Mouse (Mus musculus) forebrain, embryonic 12.5 days (tissue): ENCODE data around the gene Trio. TPM values are rescaled to one million over a fixed set of nuclear protein-coding genes. Genes with fewer than 3 reads are reported as not detected.
A peak's percentile ranks its signal among the peaks of the same experiment; 100 is the strongest.

Source experiments
- ATAC-seq: fragments of 200-750 bp; cut with Nextera tagmentation; 2 replicates; pipeline ENCODE4 v1.8.0; 2017; ENCODE audit warnings: moderate TSS enrichment; ENCODE audit not compliant: low FRiP score
- H3K27ac ChIP-seq: fragments of 300-500 bp; sonication (generic); 2 replicates; pipeline ENCODE4 v1.5.1; 2016; ENCODE audit warnings: mild to moderate bottlenecking
- H3K27me3 ChIP-seq: fragments of 300-500 bp; sonication (generic); 2 replicates; pipeline ENCODE4 v1.6.1; 2016; ENCODE audit warnings: mild to moderate bottlenecking
- H3K36me3 ChIP-seq: fragments of 300-500 bp; sonication (generic); replicated peaks from 2 replicates; pipeline ENCODE4 v1.6.1; 2016; ENCODE audit warnings: mild to moderate bottlenecking
- H3K4me1 ChIP-seq: fragments of 300-500 bp; sonication (generic); 2 replicates; pipeline ENCODE4 v1.6.1; 2016
- H3K4me2 ChIP-seq: fragments of 300-500 bp; sonication (generic); 2 replicates; pipeline ENCODE4 v1.6.1; 2016; ENCODE audit warnings: mild to moderate bottlenecking, moderate library complexity
- H3K4me3 ChIP-seq: fragments of 300-500 bp; sonication (generic); replicated peaks from 2 replicates; pipeline ENCODE4 v1.5.1; 2016; ENCODE audit warnings: mild to moderate bottlenecking
- H3K9ac ChIP-seq: fragments of 300-500 bp; sonication (generic); 2 replicates; pipeline ENCODE4 v1.6.1; 2016; ENCODE audit warnings: mild to moderate bottlenecking
- H3K9me3 ChIP-seq: fragments of 300-500 bp; sonication (generic); 2 replicates; pipeline ENCODE4 v1.6.1; 2016
- WGBS: fragments of 180-500 bp; shearing (Covaris S2); methylation state at CpG from one replicate; pipeline ENCODE4 v1.1.7; 2016; 5-methylcytosine and 5-hydroxymethylcytosine counted together
- polyA plus RNA-seq: library from polyadenylated mRNA; unstranded; fragments of >200 nt; fragmentation: Nextera tagmentation; extraction: Ambion mirVana; gene quantifications from 2 replicates; pipeline ENCODE4 v1.2.1, GENCODE M21; 2016

Gene Trio
- polyA plus RNA-seq, 1 experiment from 2014 or later = 46.1 TPM

DNA sequence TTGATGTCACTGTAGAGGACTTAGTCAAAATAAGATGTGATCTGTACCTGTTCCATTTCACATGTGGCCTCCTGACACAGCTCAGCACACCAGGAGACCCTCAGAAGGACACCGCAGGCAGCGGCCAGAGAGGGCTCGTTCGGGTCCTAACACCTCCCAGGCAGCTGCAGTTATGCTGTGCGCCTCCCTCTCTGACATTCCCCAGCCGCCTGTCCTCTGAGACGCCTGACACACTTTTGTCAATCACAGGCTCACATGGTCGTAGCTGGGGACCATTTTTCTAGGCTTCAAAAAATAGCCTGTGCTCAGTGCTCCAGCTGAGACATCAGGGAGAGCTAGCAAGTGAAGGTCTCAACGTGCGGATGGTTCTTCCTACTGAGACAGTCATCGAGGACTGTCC lies 70.0 kb downstream of the Trio start:
- no peak overlapping the region for H3K9ac ChIP-seq
- no peak overlapping the region for H3K4me3 ChIP-seq
- 53% methylated on average over 11 of the region's 11 CpGs for WGBS
- H3K27me3 ChIP-seq = no peaks in the 10 kb centered on the region
- no peak for ATAC-seq
- H3K4me2 ChIP-seq = no peak overlapping the region
- H3K4me1 ChIP-seq = peaks cover 53% of the 10 kb centered on the region
- H3K9me3 ChIP-seq = no peaks in the 10 kb centered on the region
- H3K27ac ChIP-seq = no peak overlapping the region
- H3K36me3 ChIP-seq = no peaks in the 10 kb centered on the region

DNA sequence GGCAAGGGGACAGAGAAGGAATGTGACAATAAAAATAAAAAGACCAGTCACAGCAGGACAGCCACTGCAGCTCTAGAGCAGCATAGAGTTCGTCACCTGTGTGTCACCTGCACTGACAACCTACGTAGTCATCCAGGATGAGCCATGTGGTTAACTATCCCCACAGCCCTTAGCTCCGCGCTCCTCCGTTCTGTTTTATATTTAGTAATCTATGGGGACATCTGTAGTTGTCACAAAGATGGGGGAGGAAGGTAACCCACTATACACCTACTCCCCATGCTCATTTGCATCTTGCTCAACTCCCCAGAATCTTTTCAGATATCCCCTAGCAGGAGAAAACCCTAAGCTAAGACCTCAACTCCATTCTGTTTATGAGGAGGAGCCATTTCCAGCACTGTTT lies 71.3 kb downstream of the Trio start:
- peaks cover 42% of the 10 kb centered on the region for H3K4me1 ChIP-seq
- no peak overlapping the region for H3K4me2 ChIP-seq
- no peak for ATAC-seq
- H3K36me3 ChIP-seq = no peaks in the 10 kb centered on the region
- H3K4me3 ChIP-seq = no peak overlapping the region
- H3K27ac ChIP-seq = no peak overlapping the region
- no peaks in the 10 kb centered on the region for H3K9me3 ChIP-seq
- no peak overlapping the region for H3K9ac ChIP-seq
- H3K27me3 ChIP-seq = no peaks in the 10 kb centered on the region
- 90% methylated on average over 5 of the region's 5 CpGs for WGBS

DNA sequence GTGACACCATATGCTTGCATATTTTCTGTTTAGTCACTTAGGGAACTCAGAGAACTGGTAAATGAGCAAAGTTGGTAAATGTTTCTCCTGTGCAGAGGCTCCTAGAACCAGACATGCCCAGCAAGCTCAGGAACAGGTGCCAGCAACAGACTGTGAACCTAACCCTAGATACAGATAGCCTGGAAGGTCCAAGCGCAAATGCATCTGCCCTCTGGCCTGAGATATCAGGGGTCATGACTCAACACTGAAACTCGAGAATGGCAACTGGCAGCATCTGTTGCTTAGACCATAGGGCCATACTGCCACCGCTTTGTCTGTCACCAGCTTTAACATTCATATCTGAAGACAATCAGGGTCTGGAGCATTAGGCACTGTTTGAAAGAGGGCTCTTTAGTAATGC lies 72.1 kb downstream of the Trio start:
- Histone ChIP-seq H3K27me3 (no peaks in the 10 kb centered on the region), H3K36me3 (no peaks in the 10 kb centered on the region), H3K27ac (no peak overlapping the region), H3K4me1 (peaks cover 42% of the 10 kb centered on the region), H3K9me3 (no peaks in the 10 kb centered on the region), H3K4me2 (no peak overlapping the region), H3K9ac (no peak overlapping the region), H3K4me3 (no peak overlapping the region)
- WGBS = 82% methylated on average over 3 of the region's 3 CpGs
- ATAC-seq = no peak

GRCm38 (mm10) chr15:27951195-27951594 lies 74.5 kb downstream of the Trio start:
- Histone ChIP-seq H3K4me1 (peaks cover 30% of the 10 kb centered on the region), H3K4me2 (no peak overlapping the region), H3K36me3 (no peaks in the 10 kb centered on the region), H3K9ac (no peak overlapping the region), H3K27me3 (no peaks in the 10 kb centered on the region), H3K9me3 (no peaks in the 10 kb centered on the region), H3K27ac (no peak overlapping the region), H3K4me3 (no peak overlapping the region)
- WGBS = 93% methylated on average over 7 of the region's 7 CpGs
- no peak for ATAC-seq

- Histone ChIP-seq H3K27ac (no peak overlapping the region), H3K4me1 (peaks cover 33% of the 10 kb centered on the region), H3K4me2 (no peak overlapping the region), H3K4me3 (no peak overlapping the region), H3K36me3 (no peaks in the 10 kb centered on the region), H3K9me3 (no peaks in the 10 kb centered on the region), H3K9ac (no peak overlapping the region), H3K27me3 (no peaks in the 10 kb centered on the region)
- WGBS = 93% methylated on average over 9 of the region's 9 CpGs
- no peak for ATAC-seq
Measured at GRCm38 (mm10) chr15:27949196-27949595, 76.5 kb downstream of the Trio start.

DNA sequence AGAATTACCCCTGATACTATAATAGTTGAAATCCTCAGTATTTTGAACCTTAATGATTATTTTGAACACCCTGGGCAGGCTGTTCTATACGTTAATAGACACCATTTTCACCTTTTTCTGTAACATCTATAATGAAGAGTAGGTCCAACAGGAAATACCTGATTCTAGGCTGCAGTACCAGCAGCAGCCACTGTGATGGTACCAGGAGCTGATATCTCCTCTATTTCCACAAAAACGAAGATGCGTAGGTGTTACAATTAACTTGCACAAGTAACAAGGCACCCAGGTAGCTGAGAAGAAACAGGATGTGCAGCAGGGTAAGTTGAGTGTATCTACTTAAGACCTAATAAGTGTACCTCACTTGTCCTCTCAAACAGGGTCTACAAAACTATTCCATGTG lies 77.8 kb downstream of the Trio start:
- no peak overlapping the region for H3K4me3 ChIP-seq
- peaks cover 37% of the 10 kb centered on the region for H3K4me1 ChIP-seq
- H3K36me3 ChIP-seq = no peaks in the 10 kb centered on the region
- H3K9me3 ChIP-seq = no peaks in the 10 kb centered on the region
- WGBS = 93% methylated on average over 3 of the region's 3 CpGs
- H3K27me3 ChIP-seq = no peaks in the 10 kb centered on the region
- no peak overlapping the region for H3K27ac ChIP-seq
- no peak overlapping the region for H3K9ac ChIP-seq
- no peak overlapping the region for H3K4me2 ChIP-seq
- no peak for ATAC-seq

DNA sequence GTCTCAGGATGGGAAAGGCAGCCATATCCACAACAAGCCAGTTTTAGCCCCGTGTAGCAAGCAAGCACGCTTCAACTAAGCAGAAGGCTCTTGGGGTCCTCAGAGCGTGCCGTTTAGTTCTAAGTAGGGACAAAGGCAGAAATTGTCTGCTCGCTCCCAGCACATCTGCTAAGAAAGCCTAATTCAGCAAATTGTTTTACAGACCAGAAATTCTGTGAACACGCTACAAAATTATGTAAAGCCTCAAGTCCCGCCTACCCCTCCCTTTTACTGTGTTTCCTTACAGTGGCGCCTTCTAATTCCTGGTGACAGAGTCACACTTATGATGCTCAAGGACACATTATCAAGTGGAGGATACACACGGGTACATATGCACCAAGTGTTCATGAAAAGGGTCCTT lies 80.1 kb downstream of the Trio start:
- peaks cover 56% of the 10 kb centered on the region for H3K4me1 ChIP-seq
- H3K27ac ChIP-seq = no peak overlapping the region
- H3K27me3 ChIP-seq = no peaks in the 10 kb centered on the region
- WGBS = 60% methylated on average over 9 of the region's 9 CpGs
- no peak overlapping the region for H3K4me3 ChIP-seq
- no peak overlapping the region for H3K4me2 ChIP-seq
- no peaks in the 10 kb centered on the region for H3K9me3 ChIP-seq
- no peak for ATAC-seq
- H3K9ac ChIP-seq = 0 out of 2 replicates have a peak overlapping the region, but pooled peaks have one; percentile 4
- no peaks in the 10 kb centered on the region for H3K36me3 ChIP-seq

DNA sequence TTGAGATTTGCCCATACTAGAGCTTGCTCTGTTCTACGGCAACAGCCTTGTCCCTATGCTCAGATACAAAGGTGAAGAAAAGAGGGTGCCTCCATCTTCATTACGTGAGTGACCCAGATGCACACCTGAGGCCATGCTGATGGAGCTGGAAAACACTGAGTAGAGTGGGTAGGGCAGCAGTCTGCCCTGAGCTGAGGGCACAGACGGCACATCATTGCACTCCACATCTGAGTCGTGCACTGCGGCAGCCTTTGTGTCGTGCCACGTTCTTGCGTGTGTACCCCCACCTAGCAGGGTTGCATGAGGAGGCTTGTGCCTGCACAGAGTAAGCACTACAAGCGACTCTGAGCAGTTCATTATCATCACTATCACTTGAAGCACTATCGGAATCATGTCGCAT lies 80.8 kb downstream of the Trio start:
- no peak for ATAC-seq

GRCm38 (mm10) chr15:27943486-27944195 lies 82.0 kb downstream of the Trio start:
- Histone ChIP-seq H3K4me1 (peaks cover 70% of the 10 kb centered on the region), H3K4me2 (peak overlapping the region; percentile 31), H3K27ac (peak overlapping the region; percentile 75), H3K4me3 (no peak overlapping the region), H3K9ac (no peak overlapping the region), H3K9me3 (no peaks in the 10 kb centered on the region), H3K27me3 (no peaks in the 10 kb centered on the region), H3K36me3 (no peaks in the 10 kb centered on the region)
- ATAC-seq = peak; percentile 79
- 20% methylated on average over 18 of the region's 18 CpGs for WGBS

More for the DNA sequence above, 80.8 kb downstream of the Trio start:
- no peak overlapping the region for H3K4me3 ChIP-seq
- H3K36me3 ChIP-seq = no peaks in the 10 kb centered on the region
- peaks cover 62% of the 10 kb centered on the region for H3K4me1 ChIP-seq
- H3K9me3 ChIP-seq = no peaks in the 10 kb centered on the region
- no peak overlapping the region for H3K9ac ChIP-seq
- no peak overlapping the region for H3K27ac ChIP-seq
- no peaks in the 10 kb centered on the region for H3K27me3 ChIP-seq
- 85% methylated on average over 11 of the region's 11 CpGs for WGBS
- H3K4me2 ChIP-seq = no peak overlapping the region

DNA sequence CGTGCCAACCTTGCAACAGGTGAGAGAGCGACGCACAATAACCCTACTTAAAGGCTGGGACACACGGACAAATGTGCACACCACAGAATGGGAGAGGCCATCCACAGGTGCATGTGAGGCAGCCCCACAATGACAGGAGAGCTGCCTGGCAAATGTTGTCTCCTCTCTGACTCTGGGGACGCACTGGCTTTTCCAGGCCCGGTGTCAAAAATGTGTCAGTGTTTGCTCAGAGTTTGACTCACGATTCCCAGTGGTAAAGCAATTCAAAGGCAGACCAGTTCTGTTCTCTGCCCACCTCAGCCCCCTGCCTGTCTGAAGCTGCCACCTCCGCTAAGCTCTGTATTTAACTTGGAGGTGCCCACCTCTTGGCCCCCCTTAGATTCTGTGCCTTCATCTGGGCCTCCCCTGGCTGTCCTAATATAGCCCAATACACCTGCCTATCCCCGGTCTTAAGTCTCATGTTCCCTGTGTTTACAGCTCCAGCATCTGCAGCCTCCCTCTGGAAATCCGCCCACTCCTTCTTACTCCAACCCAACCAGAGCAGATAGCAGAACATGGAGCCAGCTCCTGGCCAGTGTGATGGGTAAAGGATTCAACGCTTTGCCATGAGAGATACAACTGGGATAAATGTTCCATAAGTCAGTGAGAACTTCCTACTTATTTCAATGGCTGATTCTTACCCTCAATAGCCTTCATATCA lies 83.3 kb downstream of the Trio start:
- Histone ChIP-seq H3K4me1 (peaks cover 82% of the 10 kb centered on the region), H3K27me3 (no peaks in the 10 kb centered on the region), H3K4me3 (no peak overlapping the region), H3K9ac (no peak overlapping the region), H3K9me3 (no peaks in the 10 kb centered on the region), H3K4me2 (no peak overlapping the region), H3K27ac (no peak overlapping the region), H3K36me3 (no peaks in the 10 kb centered on the region)
- WGBS = 82% methylated on average over 11 of the region's 11 CpGs
- no peak for ATAC-seq

DNA sequence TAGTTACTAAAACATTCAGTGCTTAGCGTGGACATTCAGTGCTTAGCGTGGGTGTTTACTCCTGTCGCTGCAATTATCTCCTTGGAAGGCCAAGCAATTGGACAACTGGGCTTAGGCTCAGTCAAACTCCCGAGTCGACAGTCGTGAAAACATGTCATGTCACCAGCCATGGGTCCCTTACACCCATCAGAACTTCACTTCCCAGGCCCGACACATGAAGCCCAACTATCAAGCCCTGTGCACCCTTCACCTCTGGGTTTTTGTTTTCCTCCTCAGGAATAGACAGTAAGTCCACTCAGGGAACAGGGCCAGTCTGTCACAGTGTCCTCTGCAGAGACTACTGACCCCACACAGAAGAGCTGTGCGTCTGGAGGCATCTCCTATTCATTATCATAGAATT lies 84.2 kb downstream of the Trio start:
- 73% methylated on average over 8 of the region's 8 CpGs for WGBS

DNA sequence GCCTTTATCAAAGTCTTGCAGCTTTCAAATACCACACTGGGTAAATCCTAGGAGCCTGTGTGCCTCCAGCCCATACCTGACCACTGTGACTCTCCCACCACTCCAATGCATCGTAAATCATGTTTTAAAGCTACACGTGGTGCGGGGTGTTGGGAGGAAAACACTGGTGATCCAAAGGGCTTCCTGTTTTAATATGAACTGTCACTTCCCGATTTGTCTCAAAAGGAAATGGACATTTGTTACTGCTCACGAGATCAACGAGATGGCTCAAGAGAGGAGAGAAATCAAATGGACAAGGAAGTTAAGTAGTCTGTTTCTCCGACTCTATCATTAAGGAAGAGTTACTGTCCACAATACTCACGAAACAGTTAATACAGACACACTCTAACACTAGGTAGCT lies 84.6 kb downstream of the Trio start:
- Histone ChIP-seq H3K4me1 (peaks cover 88% of the 10 kb centered on the region), H3K9me3 (no peaks in the 10 kb centered on the region), H3K4me3 (no peak overlapping the region), H3K27me3 (no peaks in the 10 kb centered on the region), H3K4me2 (no peak overlapping the region), H3K36me3 (no peaks in the 10 kb centered on the region), H3K27ac (no peak overlapping the region), H3K9ac (no peak overlapping the region)
- ATAC-seq = no peak
- 90% methylated on average over 8 of the region's 8 CpGs for WGBS

More for the DNA sequence above, 84.2 kb downstream of the Trio start:
- Histone ChIP-seq H3K27me3 (no peaks in the 10 kb centered on the region), H3K9ac (no peak overlapping the region), H3K36me3 (no peaks in the 10 kb centered on the region), H3K4me1 (peaks cover 88% of the 10 kb centered on the region), H3K4me3 (no peak overlapping the region), H3K4me2 (no peak overlapping the region), H3K27ac (no peak overlapping the region), H3K9me3 (no peaks in the 10 kb centered on the region)
- no peak for ATAC-seq

GRCm38 (mm10) chr15:27940032-27940431 lies 85.6 kb downstream of the Trio start:
- WGBS = 79% methylated on average over 4 of the region's 4 CpGs
- no peak overlapping the region for H3K4me3 ChIP-seq
- no peak overlapping the region for H3K27ac ChIP-seq
- H3K4me2 ChIP-seq = no peak overlapping the region
- H3K36me3 ChIP-seq = no peaks in the 10 kb centered on the region
- H3K27me3 ChIP-seq = no peaks in the 10 kb centered on the region
- ATAC-seq = no peak
- peaks cover 85% of the 10 kb centered on the region for H3K4me1 ChIP-seq
- H3K9me3 ChIP-seq = no peaks in the 10 kb centered on the region
- no peak overlapping the region for H3K9ac ChIP-seq
